Mouse (Mus musculus) Muller cell, postnatal 12 days (primary cell): Measurements from ENCODE around the gene Inhbe.

Experiments
- DNase-seq: peaks from one replicate; pipeline ENCODE4 v3.0.0-alpha.2; 2015; ENCODE audit errors: inconsistent ontology term

The Inhbe gene

DNA sequence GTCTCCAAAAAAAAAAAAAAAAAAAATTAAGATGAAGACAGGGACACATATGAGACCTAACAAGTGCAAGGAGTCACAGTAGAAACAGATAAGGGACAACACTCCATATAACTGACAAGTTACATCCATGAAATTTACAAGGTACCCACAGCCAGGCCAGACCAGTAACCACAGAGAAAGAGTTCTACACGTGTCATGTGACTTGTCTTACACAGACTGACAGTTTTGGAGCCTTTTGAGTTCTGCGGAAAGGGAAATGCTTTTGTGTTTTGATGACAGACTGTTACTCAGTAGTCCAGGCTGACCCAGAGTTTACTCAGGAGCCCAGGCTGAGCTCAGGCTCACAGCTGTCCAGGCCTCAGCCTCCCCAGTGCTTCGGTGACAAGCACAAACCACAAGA, 11.2 kb downstream of the Inhbe start:
- DNase-seq: no peak

DNA sequence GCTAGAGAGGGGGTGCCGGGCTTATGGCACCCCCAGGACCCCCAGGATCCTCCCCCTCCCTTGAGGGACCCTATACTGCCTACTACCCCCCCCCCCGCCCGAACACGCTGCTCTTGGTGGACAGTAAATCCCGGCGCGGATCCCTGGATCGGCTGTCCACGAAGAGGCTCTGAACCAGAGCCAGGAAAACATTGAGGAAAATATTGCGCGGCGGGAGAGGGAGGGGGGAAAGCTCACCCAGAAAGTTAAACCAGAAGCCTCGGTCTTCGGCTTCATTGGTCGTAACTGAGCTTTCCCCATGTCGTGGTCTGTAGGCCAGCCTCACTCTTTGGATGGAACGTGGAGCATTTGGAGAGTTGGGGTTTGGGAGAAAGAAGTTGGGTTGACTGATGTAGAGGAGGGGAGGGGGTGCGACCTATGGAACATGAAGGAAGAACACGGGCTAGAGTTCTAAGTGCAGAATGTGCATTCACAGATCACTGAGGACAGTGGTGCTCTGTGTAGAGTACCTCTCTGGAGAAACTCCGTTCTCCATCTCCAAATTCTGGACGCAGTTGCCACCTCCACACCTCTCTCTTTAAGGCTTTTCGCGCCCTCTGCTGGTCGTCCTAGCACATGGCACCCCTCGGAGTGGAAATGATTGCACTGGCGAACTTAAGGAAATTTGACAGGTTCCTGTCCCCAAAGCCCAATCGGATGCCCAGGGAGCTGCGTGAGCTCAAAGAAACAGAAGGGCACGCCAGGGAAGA, 12.1 kb downstream of the Inhbe start, which contains the start of gene Gli1:
Gene Gli1, minus strand, starts transcription at position 84 of the 749 bp plus-strand sequence.
- DNase-seq: peak; percentile 86

DNA sequence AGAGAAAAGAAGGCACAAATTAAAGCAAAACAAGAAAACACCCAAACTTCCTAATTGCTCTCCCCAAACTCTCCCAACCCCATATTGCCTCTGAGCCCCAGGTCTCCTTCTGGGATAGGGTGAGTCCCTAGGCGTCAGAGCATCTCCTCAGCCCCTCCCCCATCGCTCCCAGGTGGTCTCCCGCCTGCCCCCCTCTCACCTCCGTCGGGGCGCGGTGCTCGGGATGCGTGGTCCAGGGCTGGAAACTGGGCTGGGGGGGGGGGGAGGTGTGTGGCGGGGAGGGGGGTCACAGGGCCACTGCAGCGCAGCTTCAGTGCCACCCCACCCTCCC, 12.9 kb downstream of the Inhbe start:
- no peak for DNase-seq

DNA sequence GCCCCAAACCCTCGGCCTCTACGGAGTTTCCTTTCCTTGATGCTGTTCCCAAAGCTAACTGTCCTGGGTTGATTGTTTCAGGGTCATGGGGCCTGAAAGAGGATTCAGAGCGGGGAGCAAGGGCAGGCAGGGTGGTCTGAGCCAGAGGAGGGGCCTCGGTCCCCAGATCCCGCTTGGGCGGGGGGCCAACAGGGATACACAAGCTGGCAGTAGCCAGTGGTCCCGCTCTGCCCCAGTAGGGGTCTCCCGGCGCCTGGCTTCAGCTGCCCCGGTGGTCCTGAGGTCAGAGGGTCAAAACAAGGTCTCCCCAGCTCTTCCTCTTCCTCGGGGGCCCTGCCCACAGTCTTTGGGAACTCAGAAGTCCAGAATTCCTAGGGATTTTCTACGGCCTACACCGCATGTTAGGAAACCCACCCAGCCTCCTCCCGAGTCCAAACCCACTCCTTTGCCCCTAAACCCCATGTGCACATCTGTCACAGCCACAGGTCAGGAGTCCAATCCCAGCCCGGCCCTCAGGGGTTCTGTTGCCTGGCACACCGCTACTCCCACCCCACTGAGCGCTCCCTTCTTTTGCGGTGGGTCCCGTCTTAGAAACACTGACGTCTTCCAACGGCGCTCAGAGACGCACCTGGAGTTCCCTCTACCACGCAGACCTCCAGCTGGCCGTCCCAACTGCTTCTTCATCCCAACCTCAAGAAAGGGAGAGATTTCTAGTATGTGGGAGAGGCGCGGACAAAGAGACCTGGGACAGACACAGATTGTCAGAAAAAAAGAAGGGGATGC, 13.4 kb downstream of the Inhbe start:
- DNase-seq: peak; percentile 19

DNA sequence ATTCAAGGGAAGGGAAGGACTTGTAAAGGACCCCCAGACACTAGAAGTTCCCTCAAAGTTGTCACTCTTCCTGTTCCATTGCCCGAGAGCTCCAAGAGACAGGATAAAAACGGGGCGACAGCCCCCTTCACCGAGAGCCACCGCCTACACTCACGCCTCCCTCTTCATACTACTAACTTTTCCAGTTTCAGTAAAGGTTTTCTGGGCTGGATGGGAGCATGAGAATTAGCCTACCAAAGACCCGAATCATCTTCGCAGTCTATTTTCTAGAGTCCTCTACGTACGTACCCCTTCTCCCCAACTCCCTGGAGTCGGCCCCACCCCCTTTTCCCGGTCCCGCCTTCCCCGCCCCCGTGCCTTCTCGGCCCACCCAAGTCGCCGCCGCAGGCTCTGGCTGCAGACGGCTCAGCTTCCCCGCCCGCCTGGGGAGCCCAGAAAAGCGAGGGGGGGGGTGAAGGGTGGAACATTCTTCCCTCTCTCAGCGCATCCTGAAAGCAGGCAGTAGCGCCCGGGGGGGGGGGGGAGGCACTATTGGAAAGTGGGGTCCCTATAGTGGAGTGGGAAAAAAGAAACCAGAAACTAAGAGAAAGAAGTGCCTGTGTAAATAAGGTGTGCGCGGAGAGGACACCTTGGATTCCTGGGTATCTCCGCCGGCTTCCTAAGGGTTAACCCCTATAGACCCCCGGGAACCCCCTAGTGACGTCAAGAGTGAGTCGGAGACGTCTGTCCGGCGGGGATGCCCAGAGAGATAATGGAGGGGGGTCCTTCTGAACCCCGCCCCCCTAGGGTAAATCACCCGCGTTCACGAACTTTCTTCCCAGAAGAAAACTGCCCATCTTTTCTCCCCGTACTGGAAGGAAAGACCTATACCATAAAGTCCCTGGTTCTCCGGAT, 14.3 kb downstream of the Inhbe start:
- peak; percentile 89 for DNase-seq

DNA sequence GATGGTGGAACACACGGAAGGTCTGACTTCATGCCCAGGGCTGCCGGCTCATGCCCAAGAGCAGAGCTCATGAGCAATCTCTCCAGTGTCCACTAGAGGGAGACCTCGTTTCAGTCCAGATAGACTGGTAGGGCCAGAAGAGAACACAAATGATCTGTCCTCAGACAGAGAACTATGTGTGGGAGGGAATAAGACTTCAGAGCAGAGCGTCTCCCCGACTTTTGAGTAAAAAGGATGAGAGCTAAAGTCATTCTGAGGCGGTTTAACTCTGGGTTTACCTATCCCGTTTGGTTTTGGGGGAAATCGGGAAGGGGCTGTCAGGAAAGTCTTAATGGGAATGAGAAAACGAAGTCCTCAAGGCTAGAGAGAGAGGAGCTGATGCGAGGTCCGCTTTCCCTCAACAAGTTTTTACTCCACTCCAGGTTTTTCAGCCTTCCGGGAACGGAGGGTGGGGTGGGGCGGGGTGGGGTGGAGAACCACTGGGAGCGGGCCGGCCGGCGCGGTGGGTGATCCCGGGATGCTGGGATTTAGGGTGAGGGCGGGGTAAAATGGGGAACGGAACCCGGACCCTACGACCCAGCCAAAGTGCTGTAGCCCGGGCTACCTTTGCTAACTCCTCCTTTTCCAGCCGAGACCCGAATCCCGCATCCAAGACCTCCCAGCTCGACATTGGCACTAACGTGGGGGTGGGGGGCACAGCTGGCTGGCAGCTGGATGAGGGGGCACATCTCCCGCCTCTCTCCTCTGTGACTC, 15.1 kb downstream of the Inhbe start:
- peak; percentile 96 for DNase-seq

DNA sequence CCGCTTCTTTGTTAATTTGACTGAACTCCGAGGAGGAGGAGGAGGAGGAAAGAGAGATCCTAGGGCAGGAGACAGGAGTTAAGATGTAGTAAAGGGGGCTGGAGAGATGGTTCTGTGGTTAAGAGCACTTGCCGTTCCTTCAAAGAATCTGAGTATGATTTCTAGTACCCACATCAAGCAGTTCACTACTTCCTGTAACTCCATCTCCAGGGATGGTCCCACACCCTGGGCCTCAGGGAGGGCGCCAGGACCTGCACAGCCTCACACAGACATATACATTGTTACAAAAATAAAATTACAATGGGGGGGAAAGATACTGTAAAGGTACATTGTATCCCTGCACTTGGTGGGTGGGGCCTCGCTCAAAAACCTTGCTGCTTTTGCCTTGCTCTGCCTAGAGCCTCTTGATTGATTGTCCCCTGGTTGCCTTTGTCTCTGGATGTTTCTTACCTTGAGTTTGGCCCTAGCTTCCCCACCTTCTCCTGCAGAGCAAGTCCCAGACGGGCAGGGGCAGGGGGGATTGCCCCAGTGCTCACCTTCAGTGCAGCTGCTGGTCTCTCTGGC, 16.6 kb downstream of the Inhbe start:
- DNase-seq: no peak

DNA sequence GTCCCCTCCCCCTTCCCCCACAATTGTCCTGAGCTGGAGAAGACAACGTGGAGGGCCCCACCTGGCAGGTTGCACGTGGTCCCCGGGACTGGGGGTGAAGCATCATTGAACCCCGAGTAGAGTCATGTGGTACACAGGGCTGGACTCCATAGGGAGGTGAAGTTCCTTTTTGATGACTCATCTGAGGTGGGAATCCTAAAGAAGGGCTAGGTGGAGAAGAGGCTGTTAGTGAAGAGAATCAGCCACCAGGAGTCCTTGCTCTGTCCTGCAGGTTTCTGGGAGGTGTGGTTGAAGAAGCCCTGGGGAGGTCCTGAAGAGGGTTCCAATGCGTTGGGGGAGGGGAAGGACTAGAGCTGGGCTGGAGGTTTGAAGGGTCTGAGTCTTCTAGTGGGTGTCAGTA, 17.3 kb downstream of the Inhbe start:
- no peak for DNase-seq

DNA sequence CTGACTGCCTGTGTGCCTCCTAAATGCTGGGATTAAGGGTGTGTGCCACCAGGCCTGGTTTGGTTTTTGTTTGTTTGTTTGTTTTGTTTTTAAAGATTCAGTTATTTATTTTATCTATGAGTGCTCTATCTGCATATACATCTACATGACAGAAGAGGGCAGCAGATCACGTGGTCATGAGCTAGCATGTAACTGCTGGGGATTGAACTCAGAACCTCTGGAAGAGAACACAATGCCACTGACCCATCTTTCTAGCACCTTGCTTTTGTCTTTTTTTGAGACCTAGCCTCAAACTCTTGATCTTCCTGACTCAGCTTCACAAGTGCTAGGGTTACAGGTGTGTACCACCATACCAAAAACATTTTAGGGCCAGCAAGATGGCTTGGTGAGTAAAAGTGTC, 18.9 kb downstream of the Inhbe start:
- DNase-seq: no peak

DNA sequence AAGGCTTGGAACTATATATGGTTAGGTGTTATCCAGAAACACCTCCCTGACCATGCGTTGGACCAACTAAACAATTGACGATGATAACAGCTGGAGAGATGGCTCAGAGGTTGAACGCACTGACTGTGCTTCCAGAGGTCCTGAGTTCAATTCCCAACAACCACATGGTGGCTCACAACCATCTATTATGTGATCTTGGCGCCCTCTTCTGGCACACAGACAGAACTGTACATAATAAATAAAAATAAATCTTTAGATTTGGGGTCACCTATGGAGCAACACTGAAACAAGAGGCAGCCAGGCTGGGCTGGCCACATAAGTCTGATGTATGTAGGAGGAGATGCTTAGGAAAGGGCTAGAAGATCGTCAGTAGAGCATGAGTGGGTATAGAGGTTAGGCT, 21.1 kb downstream of the Inhbe start:
- DNase-seq: no peak

DNA sequence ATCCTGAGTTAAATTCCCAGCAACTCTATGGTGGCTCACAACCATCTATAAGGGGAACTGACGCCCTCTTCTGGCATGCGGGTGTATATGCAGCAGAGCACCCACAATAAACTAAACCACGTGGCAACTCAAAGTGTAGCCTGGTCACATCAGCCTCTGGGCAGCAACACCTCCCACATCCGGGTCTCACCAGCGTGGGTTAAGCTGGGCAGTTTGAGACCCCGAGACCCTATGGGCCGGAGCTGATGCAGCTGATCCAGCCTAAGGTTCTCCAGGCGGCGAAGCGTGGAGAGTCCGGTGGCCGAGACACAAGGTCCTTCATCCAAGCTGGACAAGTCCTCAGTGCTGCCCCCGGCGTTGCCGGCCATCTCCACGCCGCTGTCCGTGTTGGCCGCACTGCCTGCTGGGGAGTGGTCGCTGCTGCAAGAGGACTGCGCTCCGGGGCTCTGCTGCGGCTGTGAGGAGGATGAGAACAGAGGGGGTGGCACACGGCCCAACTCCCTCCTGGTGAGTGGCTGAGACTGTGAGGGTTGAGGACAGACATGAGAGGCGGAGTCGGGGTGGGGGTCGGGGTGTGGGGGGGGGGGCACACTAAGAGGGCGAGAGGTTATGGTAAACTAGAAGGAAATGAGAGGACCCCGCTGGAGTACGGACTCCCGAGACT, 21.9 kb downstream of the Inhbe start:
- no peak for DNase-seq

DNA sequence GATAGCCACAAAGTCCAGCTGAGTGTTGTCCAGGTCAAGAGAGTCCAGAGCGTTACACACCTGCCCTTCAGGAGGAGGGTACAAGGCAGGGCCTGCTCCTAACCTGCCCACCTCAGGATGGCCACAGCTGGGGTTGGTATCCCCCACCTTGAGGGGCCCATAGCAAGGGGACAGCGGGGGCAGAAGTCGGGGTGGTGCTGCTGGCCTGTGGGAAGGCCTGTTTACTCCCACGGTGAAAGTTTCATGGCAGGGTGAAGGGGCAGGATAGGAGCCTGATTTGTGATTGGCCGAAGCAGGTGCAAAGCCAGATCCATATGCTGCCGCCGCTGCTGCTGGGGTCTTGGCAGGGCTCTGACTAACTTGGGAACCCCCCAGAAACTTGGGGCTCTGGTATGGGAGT, 24.0 kb downstream of the Inhbe start:
- DNase-seq: no peak

DNA sequence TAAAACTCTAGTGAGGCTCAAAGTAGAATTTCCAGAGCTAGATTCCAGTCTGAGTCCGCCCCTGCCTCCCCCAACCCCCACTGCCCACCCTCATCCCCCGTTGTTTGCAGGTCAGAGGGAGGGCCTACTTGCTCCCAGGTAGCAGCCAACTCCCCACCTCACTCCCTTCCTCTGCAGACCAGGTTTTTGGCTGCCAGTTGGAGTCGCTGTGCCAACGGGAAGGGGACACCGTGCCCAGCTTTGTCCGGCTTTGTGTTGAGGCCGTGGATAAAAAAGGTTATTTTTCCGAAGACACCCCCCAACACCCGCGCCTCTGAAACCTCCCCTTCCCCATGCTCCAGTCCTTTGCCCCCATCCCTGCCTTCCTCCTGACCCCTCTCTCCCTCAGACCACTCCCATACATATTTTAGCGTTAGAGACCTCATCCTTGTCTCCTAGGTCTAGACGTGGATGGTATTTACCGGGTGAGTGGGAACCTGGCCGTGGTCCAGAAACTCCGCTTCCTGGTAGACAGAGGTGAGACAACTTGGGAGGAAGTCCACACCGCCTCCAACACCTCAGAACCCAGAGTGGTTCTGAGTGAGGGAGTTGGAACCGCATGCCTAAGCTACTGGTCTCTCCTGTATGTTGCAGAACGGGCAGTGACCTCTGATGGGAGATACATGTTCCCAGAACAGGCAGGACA, 26.6 kb downstream of the Inhbe start:
- no peak for DNase-seq

DNA sequence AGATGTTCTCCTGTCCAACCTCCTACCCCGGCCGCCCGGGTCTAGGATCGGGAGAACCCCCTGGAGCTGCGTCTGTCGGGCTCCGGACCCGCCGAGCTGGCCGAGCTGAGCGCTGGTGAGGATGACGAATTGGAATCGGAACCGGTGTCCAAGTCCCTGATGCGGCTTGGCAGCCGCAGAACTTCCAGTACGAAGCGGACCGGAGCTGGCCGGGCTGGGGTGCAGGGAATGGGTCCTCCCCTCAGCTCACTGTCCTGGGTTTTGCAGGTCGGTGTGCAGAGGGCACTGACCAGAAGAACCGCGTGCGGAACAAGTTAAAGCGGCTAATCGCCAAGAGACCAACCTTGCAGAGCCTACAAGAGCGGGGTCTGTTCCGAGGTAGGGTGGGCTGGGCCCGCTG, 27.4 kb downstream of the Inhbe start:
- DNase-seq: peak; percentile 31

DNA sequence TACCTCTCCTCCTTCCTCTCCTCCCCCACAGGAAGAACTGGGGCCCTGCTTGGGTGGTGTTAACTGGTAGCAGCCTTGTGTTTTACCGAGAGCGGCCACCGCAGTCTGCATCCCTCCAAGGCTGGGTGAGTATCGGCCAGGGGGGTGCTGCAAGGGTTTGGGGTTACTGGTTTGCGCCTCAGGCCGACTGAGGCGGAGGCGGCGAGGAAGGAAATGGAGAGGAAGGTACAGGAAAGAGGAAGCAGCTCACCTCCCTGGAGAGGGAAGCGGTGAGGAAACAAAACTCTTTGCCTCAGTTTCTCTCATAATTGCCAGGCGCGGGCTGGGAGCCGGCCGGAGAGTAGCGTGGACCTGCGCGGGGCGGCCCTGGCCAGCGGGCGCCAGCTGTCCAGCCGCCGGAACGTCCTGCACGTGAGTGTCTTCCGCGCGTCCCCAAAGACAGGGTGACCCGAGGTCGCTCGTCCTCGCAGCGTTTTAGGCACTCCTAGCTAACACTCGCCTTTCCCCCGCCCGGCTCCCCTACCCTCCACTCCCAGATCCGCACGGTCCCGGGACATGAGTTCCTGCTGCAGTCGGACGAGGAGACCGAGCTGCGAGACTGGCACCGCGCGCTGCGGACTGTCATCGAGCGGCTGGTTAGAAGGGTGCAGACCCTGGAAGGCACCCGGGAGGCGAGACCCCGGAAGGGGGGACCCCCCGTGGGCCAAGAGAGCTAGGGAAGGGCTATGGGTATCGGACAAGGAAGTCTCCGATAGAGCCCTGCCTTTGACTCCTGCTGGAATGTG, 28.0 kb downstream of the Inhbe start:
- DNase-seq: peak; percentile 38

DNA sequence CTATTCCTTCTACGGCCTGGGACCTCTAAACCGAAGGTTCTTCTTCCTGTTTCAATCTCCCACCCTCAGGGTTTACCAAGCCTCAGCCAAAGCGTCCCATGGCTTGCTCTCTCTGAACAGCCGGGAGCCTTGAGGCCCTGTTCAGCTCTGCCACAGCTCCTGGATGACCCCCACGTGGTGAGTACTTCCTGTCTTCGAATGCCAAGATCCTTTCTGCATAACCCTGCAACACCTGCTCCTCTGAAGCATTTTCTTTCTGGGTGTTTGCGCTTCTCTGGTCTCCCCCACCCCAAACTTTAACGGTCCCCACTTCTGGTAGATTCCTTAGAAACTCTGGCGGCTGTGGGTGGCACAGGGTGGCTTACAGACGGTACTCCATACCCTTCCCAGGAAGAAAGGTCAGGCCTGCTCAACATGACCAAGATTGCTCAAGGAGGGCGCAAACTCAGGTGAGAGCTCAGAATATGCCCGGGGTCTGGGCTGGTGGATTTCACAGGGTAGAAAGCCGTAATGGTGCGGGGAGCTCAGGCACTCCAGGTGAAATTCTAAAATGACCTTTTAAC, 28.7 kb downstream of the Inhbe start:
- DNase-seq: no peak

DNA sequence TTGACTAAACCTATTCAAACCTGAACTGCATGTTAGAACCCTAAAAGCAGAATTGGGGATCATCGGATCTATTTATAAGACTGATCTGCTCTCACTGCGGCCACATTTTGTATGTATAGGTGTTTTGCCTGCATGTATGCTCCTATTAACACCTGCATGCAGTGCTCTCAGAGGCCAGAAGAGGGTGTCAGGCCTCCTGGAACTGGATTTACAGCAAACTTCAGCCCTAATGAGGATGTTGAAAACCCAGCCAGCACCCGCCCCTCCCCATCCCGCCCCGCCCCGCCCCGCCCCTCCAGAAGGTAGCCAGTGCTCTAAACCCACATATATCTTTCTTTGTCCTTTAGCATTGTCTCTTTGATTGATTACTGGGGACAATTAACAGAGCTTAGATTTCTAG, 29.7 kb downstream of the Inhbe start:
- peak; percentile 23 for DNase-seq

DNA sequence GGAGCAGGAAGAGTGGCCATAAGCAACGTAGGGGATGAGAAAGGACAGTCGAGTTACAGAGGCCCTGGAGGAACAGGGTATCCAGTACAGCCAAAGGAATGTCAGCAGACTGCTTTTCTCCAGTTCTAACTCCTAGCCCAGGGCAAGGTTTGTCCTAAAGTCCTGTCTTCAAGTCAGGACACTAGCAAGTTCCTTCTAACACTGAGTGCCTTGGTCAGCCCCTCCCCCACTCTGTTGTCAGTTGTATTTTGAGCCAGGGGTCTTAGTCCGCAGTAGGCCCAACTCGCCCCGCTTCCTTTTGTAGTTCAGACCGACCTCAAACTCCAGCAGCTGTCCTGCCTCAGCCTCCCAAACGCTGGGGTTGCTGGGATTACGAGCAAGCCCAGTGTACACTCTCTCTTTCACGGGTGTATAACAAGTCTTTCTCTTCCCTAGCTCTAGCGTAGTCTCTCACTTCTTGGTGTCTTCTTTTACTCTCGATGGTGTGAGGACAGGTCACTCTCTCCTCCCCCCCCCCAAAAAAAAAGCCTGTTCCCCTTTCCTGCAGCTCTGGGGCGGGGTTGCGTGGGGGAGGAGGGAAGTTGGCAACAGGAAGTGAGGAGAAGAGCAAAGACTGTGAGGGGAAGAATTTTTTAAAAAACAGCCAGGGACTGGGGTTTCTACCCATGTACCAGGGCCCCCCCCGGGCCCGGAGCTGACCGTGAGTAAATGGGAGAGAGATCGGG, 30.9 kb downstream of the Inhbe start:
- no peak for DNase-seq
